Mouse (Mus musculus): ENCODE results near the gene Nr3c2.

DNA sequence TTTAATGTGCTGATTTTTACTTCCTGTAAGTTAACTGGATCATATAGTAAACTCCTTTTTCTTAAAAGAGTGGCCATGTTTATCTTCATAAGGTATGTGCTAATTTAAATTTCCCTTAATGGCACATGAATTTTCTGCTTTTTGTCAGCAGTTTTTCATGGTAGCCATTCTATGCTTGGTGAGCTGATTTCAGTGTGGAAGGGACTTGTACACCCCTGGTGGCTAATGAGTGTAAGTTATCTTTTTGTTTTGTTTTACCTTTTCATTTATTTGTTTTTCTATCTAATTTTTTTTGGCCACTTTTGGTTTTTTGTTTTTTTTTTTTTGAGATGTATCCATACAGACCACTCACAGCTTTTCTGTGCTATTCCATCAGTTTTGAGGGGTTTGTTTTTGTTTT is 340.2 kb downstream of the Nr3c2 start:
- TF ChIP-seq ZC3H11A (IDR thresholded peaks at IDR 0.05; ENCODE audit: borderline replicate concordance, low read depth, low read length) (no peak), HCFC1 (IDR thresholded peaks at IDR 0.05; ENCODE audit: borderline replicate concordance, insufficient read depth, low read length) (no peak), CHD2 (IDR thresholded peaks at IDR 0.05; ENCODE audit: low read depth, low read length) (no peak)
